Mouse (Mus musculus): ENCODE measurements around the gene Nutm1. TPM values are rescaled to one million over a fixed set of nuclear protein-coding genes. Genes with fewer than 3 reads are reported as not detected.

Nutm1 gene
- total RNA-seq (2023), result not detected

DNA sequence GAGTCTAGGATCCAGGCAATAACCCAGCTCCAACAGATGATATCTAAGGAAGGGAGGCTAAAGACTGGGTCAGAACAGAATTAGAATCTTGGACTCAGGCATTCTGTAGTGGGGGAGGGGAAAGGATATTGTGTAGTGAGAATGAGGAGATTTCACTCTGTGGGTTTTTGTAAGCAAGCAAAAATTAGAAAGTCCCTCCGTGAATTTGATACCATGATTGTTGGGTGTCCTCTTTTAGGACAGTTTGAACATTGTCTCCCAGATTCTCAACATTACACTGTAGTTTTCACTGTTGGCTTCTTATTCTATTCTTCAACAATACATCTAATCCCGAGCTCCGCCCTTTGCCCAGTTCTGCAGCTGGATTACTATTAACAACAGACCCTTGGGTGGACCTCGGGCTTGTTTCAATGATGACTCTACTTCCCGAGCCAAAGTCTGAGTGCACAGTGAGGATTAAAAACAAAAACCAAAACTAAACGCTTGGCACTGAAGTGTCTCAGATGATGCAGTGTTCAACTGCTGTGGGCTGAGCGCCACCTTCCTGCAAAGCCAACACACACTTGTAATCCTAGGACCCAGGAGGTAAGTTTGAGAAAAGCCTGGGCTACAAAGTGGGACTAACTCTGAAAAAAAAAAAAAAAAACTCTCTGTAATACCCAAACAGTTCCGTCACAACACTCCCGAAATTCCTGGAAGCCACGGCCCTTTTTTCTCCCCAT lies at the start of gene Nutm1:
TSS of gene Nutm1 (minus strand) at position 51 of the 722 bp plus-strand sequence.

DNA sequence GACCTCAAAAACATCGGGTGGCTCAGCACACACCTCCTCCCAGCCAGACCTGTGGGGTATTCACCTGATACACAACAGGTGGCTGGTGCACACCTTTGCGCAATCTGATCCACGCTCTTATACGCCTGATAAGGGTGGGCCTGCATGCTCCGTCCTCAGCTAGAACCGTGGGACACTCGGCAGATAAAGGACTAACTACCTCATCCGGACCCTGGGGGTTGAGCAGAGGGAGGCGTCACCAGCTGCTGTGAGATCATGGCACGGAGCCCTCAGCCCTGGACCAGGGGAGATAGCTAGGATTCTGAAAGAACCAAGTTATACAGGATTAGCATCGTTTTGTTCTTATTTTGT lies 7.1 kb upstream of the Nutm1 start, which contains the start of gene Gm21985:
TSS of gene Gm21985 (plus strand) at position 73 of the 351 bp plus-strand sequence.

GRCm38 (mm10) chr2:112265448-112266241 lies 6.6 kb upstream of the Nutm1 start, which contains the start of gene Slc12a6:
Gene Slc12a6 (plus strand): TSS chr2:112265825.

GRCm38 (mm10) chr2:112261748-112262653 lies 2.9 kb upstream of the Nutm1 start, which contains the start of gene Nop10:
Gene Nop10 (plus strand): TSS chr2:112261926.

GRCm38 (mm10) chr2:112239212-112239934 lies 19.7 kb downstream of the Nutm1 start, which contains the start of gene Lpcat4:
Gene Lpcat4 (plus strand): TSS chr2:112239468.

Other genes starting within 250 kb of the Nutm1 start
- not detected for gene Olfr1310, start 246.6 kb downstream of the Nutm1 start, total RNA-seq (2023)
- not detected for gene Olfr1311, start 234.9 kb downstream of the Nutm1 start, total RNA-seq (2023)
- not detected for gene Olfr1312, start 209.1 kb downstream of the Nutm1 start, total RNA-seq (2023)
- not detected for gene Olfr1313, start 181.4 kb downstream of the Nutm1 start, total RNA-seq (2023)
- not detected for gene Olfr1314, start 162.5 kb downstream of the Nutm1 start, total RNA-seq (2023)
- gene Olfr1315-ps1, start 143.9 kb downstream of the Nutm1 start, total RNA-seq (2023), result not detected
- not detected for gene Olfr1316, start 124.3 kb downstream of the Nutm1 start, total RNA-seq (2023)
- not detected for gene Olfr1317, start 119.0 kb downstream of the Nutm1 start, total RNA-seq (2023)
- gene Olfr1318, start 105.1 kb downstream of the Nutm1 start, total RNA-seq (2023), result not detected
- 10 to 100 TPM; 63.2 to 79.0 TPM for gene Lpcat4, start 19.8 kb downstream of the Nutm1 start, total RNA-seq (2023)
- gene Nop10, start 2.6 kb upstream of the Nutm1 start, total RNA-seq (2023), result 10 to 100 TPM; 19.7 to 26.5 TPM
- 100 to 1,000 TPM; 182 to 212 TPM for gene Slc12a6, start 6.5 kb upstream of the Nutm1 start, total RNA-seq (2023)
- gene Gm21985, start 7.0 kb upstream of the Nutm1 start, total RNA-seq (2023), result not detected
- 10 to 100 TPM; 17.2 to 23.2 TPM for gene Emc4, start 108.7 kb upstream of the Nutm1 start, total RNA-seq (2023)
- gene Katnbl1, start 119.9 kb upstream of the Nutm1 start, total RNA-seq (2023), result 1 to 10 TPM; 6.8 to 7.0 TPM
- gene Emc7, start 195.7 kb upstream of the Nutm1 start, total RNA-seq (2023), result 1 to 10 TPM; 8.0 to 8.7 TPM
- gene Chrm5, start 221.5 kb upstream of the Nutm1 start, total RNA-seq (2023), result not detected
- 1 to 10 TPM; 5.6 to 8.1 TPM for gene Aven, start 233.7 kb upstream of the Nutm1 start, total RNA-seq (2023)

All from neutrophil, adult 83 days (primary cell).